Mouse (Mus musculus) lung, adult 2 months (tissue): Measurements from ENCODE around the gene Pi16. TPM values are rescaled to one million over a fixed set of nuclear protein-coding genes. Genes with fewer than 3 reads are reported as not detected.

Source experiments
- DNase-seq: peaks from one replicate; pipeline ENCODE4 v3.0.0; 2022
- H3K4me1 ChIP-seq: fragments of 200-500 bp; 2 replicates; pipeline ENCODE4 v1.6.1; 2011; ENCODE audit warnings: low read length; ENCODE audit not compliant: control insufficient read depth, insufficient read depth
- H3K4me3 ChIP-seq: fragments of 200-500 bp; replicated peaks from 2 replicates; pipeline ENCODE3; 2011; ENCODE audit warnings: low read depth, mild to moderate bottlenecking, control low read depth, low read length; ENCODE audit errors: extremely low read depth
- CTCF ChIP-seq: fragments of 200-500 bp; IDR thresholded peaks from 2 replicates; pipeline ENCODE4 v1.5.1; 2011; ENCODE audit warnings: mild to moderate bottlenecking, low read length, control low read depth; ENCODE audit not compliant: insufficient read depth
- POLR2A ChIP-seq: fragments of 200-500 bp; IDR thresholded peaks from 2 replicates; pipeline ENCODE4 v1.6.1; 2011; ENCODE audit warnings: low read depth, mild to moderate bottlenecking, control low read depth, low read length, borderline replicate concordance; ENCODE audit errors: extremely low read depth
- WGBS: fragments of 180-500 bp; shearing (Covaris S2); methylation state at CpG from one replicate; pipeline ENCODE4 v1.1.7; 2018; 5-methylcytosine and 5-hydroxymethylcytosine counted together
- polyA plus RNA-seq: library from polyadenylated mRNA; depleted of rRNA; stranded (reverse); fragments of >200 nt; gene quantifications from 2 replicates; pipeline ENCODE4 v1.2.3, GENCODE M21; 2012

The Pi16 gene
- polyA plus RNA-seq, 1 experiment: 46.8 TPM

DNA sequence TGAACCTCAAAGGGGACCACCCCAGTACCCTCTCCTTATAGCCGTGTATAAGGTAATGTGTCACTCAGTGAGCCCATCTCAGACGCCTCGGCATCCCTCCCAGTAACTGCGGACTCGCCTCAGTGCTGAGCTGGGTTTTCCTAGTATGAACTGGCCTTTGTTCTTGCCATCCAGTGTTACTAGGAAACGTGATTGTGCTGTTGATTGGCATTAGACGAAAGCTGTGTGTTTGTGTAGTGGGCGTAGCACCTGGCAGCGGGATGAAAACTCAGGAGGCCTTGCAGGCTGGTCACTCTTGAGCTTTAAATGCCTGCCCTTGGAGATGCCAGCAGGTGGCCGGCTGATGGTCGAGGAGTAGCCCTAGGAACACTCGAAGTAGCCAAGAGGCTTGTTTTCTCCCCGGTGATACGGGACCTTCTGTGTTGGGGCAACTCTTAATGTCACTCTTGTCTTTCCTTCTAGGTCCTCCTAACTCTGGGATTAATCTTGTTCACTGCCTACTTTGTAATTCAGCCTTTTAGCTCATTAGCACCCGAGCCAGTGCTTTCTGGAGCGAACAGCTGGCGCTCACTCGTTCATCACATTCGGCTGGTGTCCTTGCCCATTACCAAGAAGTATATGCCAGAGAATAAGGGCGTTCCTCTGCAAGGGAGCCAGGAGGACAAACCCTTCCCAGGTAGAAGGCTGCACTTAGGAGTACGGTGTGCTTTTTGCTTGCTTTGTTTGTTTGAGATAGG is 35.1 kb upstream of the Pi16 start:
- 77% methylated on average over 21 of the region's 21 CpGs for WGBS
- no peak overlapping the region for H3K4me3 ChIP-seq
- H3K4me1 ChIP-seq: no peaks in the 10 kb centered on the region
- TF ChIP-seq CTCF: no peak
- no peak for TF ChIP-seq POLR2A
- no peak for DNase-seq

DNA sequence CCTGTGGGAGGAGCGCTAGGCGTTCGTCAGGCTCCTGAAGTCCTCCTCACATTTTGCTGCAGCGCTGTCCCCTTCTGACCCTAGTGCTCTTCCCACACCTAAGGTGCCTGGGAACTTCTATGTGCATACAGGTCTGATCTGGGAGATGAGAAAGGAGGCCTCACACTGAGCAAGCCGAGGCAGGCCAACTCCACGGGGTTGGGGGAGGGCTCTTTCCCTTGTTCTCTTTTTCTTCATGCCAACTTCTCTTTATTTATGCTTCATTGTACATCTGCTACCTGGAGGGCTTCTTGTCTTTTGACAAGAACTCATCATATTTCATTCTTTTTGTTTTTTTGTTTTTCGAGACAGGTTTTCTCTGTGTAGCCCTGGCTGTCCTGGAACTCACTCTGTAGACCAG is 25.7 kb upstream of the Pi16 start:
- TF ChIP-seq CTCF (no peak), POLR2A (no peak)
- WGBS: 93% methylated on average over 7 of the region's 7 CpGs
- no peaks in the 10 kb centered on the region; the same call in 1 of the 2 replicates for H3K4me1 ChIP-seq
- no peak overlapping the region for H3K4me3 ChIP-seq
- no peak for DNase-seq

DNA sequence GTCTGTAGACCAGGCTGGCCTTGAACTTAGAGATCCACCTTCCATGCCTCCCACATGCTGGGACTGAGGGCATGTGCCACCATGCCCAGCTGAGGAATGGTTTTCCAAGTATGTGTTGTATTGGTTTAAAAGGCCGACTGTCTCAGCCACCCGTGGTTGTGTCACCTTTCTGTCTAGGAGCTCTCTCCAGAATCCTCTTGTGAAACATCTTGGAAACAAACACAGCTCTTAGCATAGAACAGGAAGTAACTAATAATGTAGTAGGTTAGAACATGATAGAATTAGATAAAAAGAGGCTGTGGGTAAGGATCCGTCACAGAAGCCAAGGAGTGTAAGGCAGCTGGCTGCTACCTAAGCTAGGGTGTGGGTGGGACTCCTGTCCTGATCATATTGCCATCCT is 24.5 kb upstream of the Pi16 start:
- no peak for DNase-seq
- 51% methylated on average over 3 of the region's 3 CpGs for WGBS
- no peak for TF ChIP-seq POLR2A
- no peak for TF ChIP-seq CTCF
- Histone ChIP-seq H3K4me1 (no peaks in the 10 kb centered on the region; the same call in 1 of the 2 replicates), H3K4me3 (no peak overlapping the region)

DNA sequence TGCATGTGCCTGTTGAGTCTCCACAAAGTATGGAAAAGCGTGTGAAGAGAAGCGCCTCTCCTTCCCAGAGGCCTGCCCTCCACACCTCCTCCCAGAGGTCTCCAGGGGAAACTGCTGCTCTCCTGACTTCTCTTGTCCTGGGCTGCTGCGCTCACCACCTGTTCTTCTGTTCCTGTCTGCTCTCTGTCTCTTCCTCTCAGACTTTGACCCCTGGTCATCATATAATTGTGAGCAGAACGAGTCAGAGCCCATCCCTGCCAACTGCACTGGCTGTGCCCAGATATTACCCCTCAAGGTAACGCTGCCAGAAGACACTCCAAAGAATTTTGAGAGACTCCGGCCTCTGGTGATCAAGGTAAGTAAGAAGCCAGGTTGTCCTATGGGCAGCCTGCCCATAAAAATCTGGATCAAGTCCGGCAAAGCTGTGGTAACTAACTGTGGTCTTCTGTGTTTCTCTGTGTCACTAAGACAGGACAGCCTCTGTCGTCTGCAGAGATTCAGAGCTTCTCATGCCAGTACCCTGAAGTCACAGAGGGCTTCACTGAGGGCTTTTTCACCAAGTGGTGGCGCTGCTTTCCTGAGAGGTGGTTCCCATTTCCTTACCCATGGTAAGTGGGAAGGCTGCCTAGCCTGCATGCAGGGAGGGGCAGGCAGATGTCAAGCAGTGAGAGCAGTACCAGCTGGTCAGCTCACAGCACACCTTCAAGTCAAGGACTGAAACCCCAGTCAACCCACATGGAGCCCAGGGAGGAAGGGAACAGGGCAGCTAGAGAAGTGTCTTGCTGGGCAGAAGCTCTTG is 23.5 kb upstream of the Pi16 start:
- H3K4me3 ChIP-seq: no peak overlapping the region
- 74% methylated on average over 9 of the region's 9 CpGs for WGBS
- TF ChIP-seq POLR2A: no peak
- TF ChIP-seq CTCF: peak; percentile 29; the same call in 1 of the 2 replicates
- DNase-seq: no peak
- no peaks in the 10 kb centered on the region; the same call in 1 of the 2 replicates for H3K4me1 ChIP-seq

DNA sequence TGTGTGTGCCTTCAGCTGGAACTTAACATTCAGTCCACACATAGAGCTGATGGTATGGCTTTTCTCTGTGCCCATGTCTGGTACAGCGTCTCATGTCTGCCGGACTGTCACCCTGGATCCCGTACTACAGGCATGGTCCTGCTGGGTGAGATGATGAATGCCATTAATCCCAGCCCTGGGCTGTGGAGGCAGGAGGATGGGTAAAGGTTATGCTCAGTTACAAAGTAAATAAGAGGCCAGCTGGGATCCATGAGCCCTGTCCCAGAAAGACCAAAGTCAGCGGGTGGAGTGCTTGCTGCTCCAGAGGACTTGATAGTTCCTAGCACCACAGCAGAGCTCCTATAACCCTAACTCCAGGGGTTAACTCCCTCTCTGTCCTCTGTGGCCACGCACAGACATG is 21.6 kb upstream of the Pi16 start:
- DNase-seq: no peak
- WGBS: 86% methylated on average over 5 of the region's 5 CpGs
- H3K4me3 ChIP-seq: no peak overlapping the region
- TF ChIP-seq CTCF (no peak), POLR2A (no peak)
- H3K4me1 ChIP-seq: no peaks in the 10 kb centered on the region; the same call in 1 of the 2 replicates

DNA sequence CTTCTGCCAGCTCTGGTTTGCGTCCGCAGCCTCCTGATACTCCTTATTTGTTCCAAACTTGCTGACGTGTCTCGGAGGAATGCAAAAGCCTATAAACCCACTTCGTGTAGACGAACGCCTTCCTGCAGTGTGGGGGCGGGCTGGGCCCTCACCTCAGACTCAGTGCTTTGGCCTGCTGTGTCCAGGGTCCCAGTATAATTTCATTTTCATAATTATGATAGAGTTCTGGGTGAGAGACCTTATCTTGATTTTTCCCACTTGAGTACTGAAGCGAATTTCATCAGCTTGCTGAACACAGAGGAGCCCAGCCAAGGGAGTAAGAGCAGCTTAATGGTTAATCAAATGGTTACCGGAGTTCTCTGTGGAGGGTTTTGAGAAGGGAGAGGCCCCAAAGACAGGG is 20.2 kb upstream of the Pi16 start:
- H3K4me1 ChIP-seq: no peaks in the 10 kb centered on the region; the same call in 1 of the 2 replicates
- WGBS: 66% methylated on average over 10 of the region's 10 CpGs
- TF ChIP-seq CTCF (no peak), POLR2A (no peak)
- DNase-seq: no peak
- H3K4me3 ChIP-seq: no peak overlapping the region

DNA sequence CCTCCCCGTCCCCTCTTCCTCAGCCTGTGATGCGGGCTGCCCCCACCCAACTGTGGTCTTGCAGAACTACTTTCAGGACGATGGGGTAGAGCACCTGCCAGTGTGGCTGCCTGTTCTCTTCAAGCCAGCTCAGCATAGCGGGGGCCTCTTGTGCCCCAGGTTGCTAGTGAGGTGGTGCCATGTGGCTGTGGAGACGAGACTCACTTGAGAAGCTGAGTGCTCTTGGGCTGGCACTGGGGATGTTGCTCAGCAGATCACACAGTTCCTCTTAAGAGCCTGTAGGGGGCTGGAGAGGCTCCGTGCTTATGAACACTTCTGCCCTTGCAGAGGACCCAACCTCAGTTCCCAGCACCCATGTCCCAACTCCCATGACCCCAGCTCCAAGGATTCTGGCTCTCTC is 19.7 kb upstream of the Pi16 start:
- TF ChIP-seq CTCF: no peak
- TF ChIP-seq POLR2A: no peak
- no peak overlapping the region for H3K4me3 ChIP-seq
- 78% methylated on average over 6 of the region's 6 CpGs for WGBS
- H3K4me1 ChIP-seq: no peaks in the 10 kb centered on the region; the same call in 1 of the 2 replicates
- no peak for DNase-seq

DNA sequence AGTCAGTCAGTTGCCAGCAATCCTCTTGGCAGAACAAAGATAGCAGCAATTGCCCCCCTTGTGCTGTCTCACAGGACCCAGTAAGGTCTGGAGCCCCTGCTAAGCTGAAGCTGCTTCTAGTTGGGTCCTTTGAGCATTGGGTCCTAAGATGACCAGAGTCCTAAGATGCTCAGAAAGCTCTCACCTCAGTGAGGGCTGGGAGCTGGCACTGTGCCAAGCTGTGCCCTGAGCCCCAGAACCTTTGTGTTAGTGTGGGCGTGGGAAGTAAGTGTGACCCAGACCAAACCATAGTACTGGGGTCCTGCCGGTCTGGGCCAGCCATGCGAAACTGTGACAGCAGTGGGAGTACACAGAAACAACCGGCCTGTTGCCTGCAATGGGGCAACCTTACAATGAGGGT is 18.2 kb upstream of the Pi16 start:
- peaks cover 3% of the 10 kb centered on the region for H3K4me1 ChIP-seq
- DNase-seq: no peak
- H3K4me3 ChIP-seq: no peak overlapping the region
- TF ChIP-seq CTCF (no peak), POLR2A (no peak)
- 88% methylated on average over 4 of the region's 4 CpGs for WGBS

DNA sequence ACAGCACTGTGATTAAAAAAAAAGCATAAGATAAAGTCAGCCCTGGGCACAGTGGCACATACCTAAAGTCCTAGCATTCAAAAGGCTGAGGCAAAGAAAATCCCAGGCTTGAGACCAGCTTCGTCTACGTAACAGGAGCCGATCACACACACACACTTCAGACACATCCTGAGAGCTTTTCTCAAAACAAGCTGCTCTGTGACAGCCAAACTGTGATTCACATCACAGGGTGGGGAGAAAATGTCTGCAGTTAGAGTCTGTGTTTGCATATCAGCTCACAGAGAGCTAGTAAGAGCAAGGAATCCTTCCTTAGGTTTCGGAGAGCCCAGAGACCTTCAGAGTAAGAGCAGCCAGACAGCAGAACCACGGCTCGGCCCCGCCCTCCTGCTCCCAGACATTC is 16.6 kb upstream of the Pi16 start:
- Histone ChIP-seq H3K4me1 (peaks cover 8% of the 10 kb centered on the region), H3K4me3 (no peak overlapping the region)
- DNase-seq: no peak
- WGBS: 87% methylated on average over 7 of the region's 7 CpGs
- TF ChIP-seq CTCF: no peak
- no peak for TF ChIP-seq POLR2A

DNA sequence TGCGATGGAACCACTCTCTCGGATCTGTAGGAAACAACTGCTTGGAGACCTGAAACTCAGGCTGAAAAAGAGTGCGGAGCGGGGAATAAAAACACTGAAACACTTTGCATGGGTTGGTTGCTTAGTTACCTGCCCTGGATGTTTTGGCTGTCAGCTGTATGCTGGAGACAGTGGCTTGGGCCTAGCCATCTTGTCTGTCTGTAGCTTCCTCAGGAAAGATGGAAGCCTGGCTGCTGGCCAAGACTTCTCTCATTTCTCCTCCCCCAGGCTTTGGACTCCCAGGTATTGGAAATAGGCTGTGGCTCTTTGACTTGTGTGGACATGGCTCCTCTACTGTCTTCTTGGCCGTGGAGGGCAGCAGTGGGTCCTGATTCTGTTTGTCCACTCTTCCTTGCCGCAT is 16.1 kb upstream of the Pi16 start:
- DNase-seq: no peak
- H3K4me3 ChIP-seq: no peak overlapping the region
- TF ChIP-seq CTCF (no peak), POLR2A (no peak)
- 93% methylated on average over 6 of the region's 6 CpGs for WGBS
- peaks cover 8% of the 10 kb centered on the region for H3K4me1 ChIP-seq
